In genomic region chr3:142294616-142295286, GRCm38 (mm10) we compare ENCODE assay signal across 9 mouse cellular contexts.
DNase-seq lines count a peak whose midpoint lies in the region; ATAC-seq and TF ChIP-seq lines count a peak whose summit lies in the region.
"Had no signal": no experiment of that assay in that cellular context is flagged by ENCODE, and none has a peak within 500 bp of the region (broad histone marks: within the 10 kb centered on the region; RNA-seq: fewer than 3 reads in every experiment).

No protein-coding gene starts in this region.

- ATAC-seq in heart, embryonic 11.5 days (replicated peaks; ENCODE audit: insufficient number of reproducible peaks, low FRiP score, low TSS enrichment): no peak
- peak; percentile 63; the same call in 1 of the 2 replicates for ATAC-seq in liver, embryonic 12.5 days
- ATAC-seq in neural tube, embryonic 14.5 days (ENCODE audit: low read depth): peak; percentile 89

- no peak overlapping the region for H3K9ac ChIP-seq in heart, adult 2 months (ENCODE audit: low read depth, low read length)
- no peak overlapping the region for H3K9ac ChIP-seq in heart, embryonic 11.5 days (ENCODE audit: low read depth, low read length)
- no peak overlapping the region for H3K9ac ChIP-seq in liver, embryonic 12.5 days
- H3K9ac ChIP-seq in neural tube, embryonic 14.5 days (replicated peaks; ENCODE audit: low read depth, low read length): no peak overlapping the region

- no peaks in the 10 kb centered on the region for H3K79me2 ChIP-seq in heart, adult 2 months (replicated peaks; ENCODE audit: control insufficient read depth, insufficient read depth, low read length)

- peaks cover 4% of the 10 kb centered on the region for H3K4me1 ChIP-seq in heart, adult 2 months (ENCODE audit: control insufficient read depth, insufficient read depth, low read length)
- no peaks in the 10 kb centered on the region for H3K4me1 ChIP-seq in heart, embryonic 11.5 days (ENCODE audit: control insufficient read depth, insufficient read depth, low read length)
- H3K4me1 ChIP-seq in liver, embryonic 12.5 days: no peaks in the 10 kb centered on the region
- H3K4me1 ChIP-seq in neural tube, embryonic 14.5 days (ENCODE audit: control insufficient read depth, insufficient read depth, low read length): no peaks in the 10 kb centered on the region

- H3K27me3 ChIP-seq in heart, adult 2 months (ENCODE audit: control insufficient read depth, insufficient read depth, low read length): no peaks in the 10 kb centered on the region
- no peaks in the 10 kb centered on the region for H3K27me3 ChIP-seq in heart, embryonic 11.5 days (ENCODE audit: control insufficient read depth, insufficient read depth, low read length)
- H3K27me3 ChIP-seq in liver, embryonic 12.5 days (replicated peaks): no peaks in the 10 kb centered on the region
- no peaks in the 10 kb centered on the region for H3K27me3 ChIP-seq in neural tube, embryonic 14.5 days (ENCODE audit: control insufficient read depth, insufficient read depth, low read length)
- H3K27me3 ChIP-seq: megakaryocyte, embryonic 14.5 days had no signal

- WGBS in heart, adult 2 months: 22% methylated on average over 7 of the region's 7 CpGs
- WGBS in heart, embryonic 11.5 days (ENCODE audit: insufficient replicate concordance): 40% methylated on average over 7 of the region's 7 CpGs
- 30% methylated on average over 7 of the region's 7 CpGs for WGBS in liver, embryonic 12.5 days (ENCODE audit: insufficient replicate concordance)
- WGBS in neural tube, embryonic 14.5 days: 30% methylated on average over 7 of the region's 7 CpGs

- H3K9me3 ChIP-seq in heart, embryonic 11.5 days (replicated peaks; ENCODE audit: control insufficient read depth, low read length): no peaks in the 10 kb centered on the region
- no peaks in the 10 kb centered on the region for H3K9me3 ChIP-seq in liver, embryonic 12.5 days (replicated peaks)
- H3K9me3 ChIP-seq in neural tube, embryonic 14.5 days (ENCODE audit: control insufficient read depth, low read length): no peaks in the 10 kb centered on the region
- H3K9me3 ChIP-seq: megakaryocyte, embryonic 14.5 days had no signal

- H3K4me2 ChIP-seq in heart, embryonic 11.5 days: no peak overlapping the region
- no peak overlapping the region for H3K4me2 ChIP-seq in liver, embryonic 12.5 days
- no peak overlapping the region for H3K4me2 ChIP-seq in neural tube, embryonic 14.5 days (ENCODE audit: low read depth, low read length)

- DNase-seq in heart, adult 2 months: no peak
- DNase-seq in CD4-positive helper T cell, adult 2 months (ENCODE audit: low read depth, low spot score): peak; percentile 65
- DNase-seq in adipocyte (ENCODE audit: low spot score): peak; percentile 84
- DNase-seq in heart, postnatal 4 days: peak; percentile 30
- DNase-seq in testis, postnatal 10 days (ENCODE audit: low spot score): no peak

- no peaks in the 10 kb centered on the region for H3K36me3 ChIP-seq in heart, adult 2 months (ENCODE audit: control insufficient read depth, insufficient read depth, low read length)
- H3K36me3 ChIP-seq in heart, embryonic 11.5 days (ENCODE audit: control insufficient read depth, insufficient read depth, low read length): no peaks in the 10 kb centered on the region
- 0 out of 2 replicates have a peak, but pooled peaks cover 4% of the 10 kb centered on the region for H3K36me3 ChIP-seq in liver, embryonic 12.5 days
- no peaks in the 10 kb centered on the region for H3K36me3 ChIP-seq in neural tube, embryonic 14.5 days (ENCODE audit: control insufficient read depth, insufficient read depth, low read length)

- intact Hi-C loops in heart, adult 2 months (cut with DNase I): loop anchor here (1.0 to 2.0 kb wide), 2 partner anchors 100 to 149 kb away; partner anchors contain the start of gene Pdlim5

- TF ChIP-seq POLR2A in heart, adult 2 months (IDR thresholded peaks at IDR 0.05; ENCODE audit: insufficient read depth, low read depth, low read length): no peak

- TF ChIP-seq CTCF in heart, adult 2 months (IDR thresholded peaks at IDR 0.05): peak; percentile 91

- TF ChIP-seq EP300 in heart, adult 2 months (IDR thresholded peaks at IDR 0.05; ENCODE audit: insufficient read depth, low read depth, low read length): no peak

- no peak overlapping the region for H3K4me3 ChIP-seq in heart, adult 2 months
- no peak overlapping the region for H3K4me3 ChIP-seq in heart, embryonic 11.5 days (ENCODE audit: low read depth, low read length)
- no peak overlapping the region for H3K4me3 ChIP-seq in liver, embryonic 12.5 days
- H3K4me3 ChIP-seq in neural tube, embryonic 14.5 days (ENCODE audit: low read depth, low read length): no peak overlapping the region
- H3K4me3 ChIP-seq: megakaryocyte, embryonic 14.5 days had no signal

- no peak overlapping the region for H3K27ac ChIP-seq in heart, adult 2 months
- H3K27ac ChIP-seq in heart, embryonic 11.5 days (ENCODE audit: low read depth, low read length): no peak overlapping the region
- H3K27ac ChIP-seq in liver, embryonic 12.5 days: no peak overlapping the region
- H3K27ac ChIP-seq in neural tube, embryonic 14.5 days (ENCODE audit: low read depth, low read length): no peak overlapping the region

Comparison
In these comparisons a context has a peak if more than half of its experiments do, and no peak if none do; other contexts are left out.
1. DNase-seq: peak in CD4-positive helper T cell, adult 2 months (single experiment), adipocyte (single experiment) and heart, postnatal 4 days (single experiment); none in heart, adult 2 months (0 of 2) and testis, postnatal 10 days (single experiment).